14 mouse cellular contexts compared by ENCODE assay signal in genomic region chr7:131556116-131556515, GRCm38 (mm10). TPM values are rescaled to one million over a fixed set of nuclear protein-coding genes. Genes with fewer than 3 reads are reported as not detected.
DNase-seq lines count a peak whose midpoint lies in the region; ATAC-seq lines count a peak whose summit lies in the region.
"Had no signal": no experiment of that assay in that cellular context is flagged by ENCODE, and none has a peak within 500 bp of the region (broad histone marks: within the 10 kb centered on the region; RNA-seq: fewer than 3 reads in every experiment).

No protein-coding gene starts in this region.

- H3K4me2 ChIP-seq in midbrain, embryonic 13.5 days (replicated peaks), result no peak overlapping the region
- peak overlapping the region; percentile 45 for H3K4me2 ChIP-seq in intestine, embryonic 15.5 days (replicated peaks)
- peak overlapping the region; percentile 40; the same call in 1 of the 2 replicates for H3K4me2 ChIP-seq in stomach, embryonic 16.5 days (ENCODE audit: low read depth, low read length)

- H3K4me3 ChIP-seq in heart, embryonic 10.5 days, result peak overlapping the region; percentile 19; the same call in 1 of the 2 replicates
- 0 out of 2 replicates have a peak overlapping the region, but pooled peaks have one; percentile 23 for H3K4me3 ChIP-seq in midbrain, embryonic 13.5 days (replicated peaks)
- H3K4me3 ChIP-seq in midbrain, embryonic 10.5 days, result no peak overlapping the region
- H3K4me3 ChIP-seq in intestine, embryonic 15.5 days (replicated peaks), result no peak overlapping the region
- peak overlapping the region; percentile 23; the same call in 1 of the 2 replicates for H3K4me3 ChIP-seq in stomach, embryonic 16.5 days (replicated peaks; ENCODE audit: low read length)

- 2% methylated on average over 9 of the region's 9 CpGs for WGBS in heart, embryonic 10.5 days
- 2% methylated on average over 9 of the region's 9 CpGs for WGBS in midbrain, embryonic 13.5 days
- 2% methylated on average over 9 of the region's 9 CpGs for WGBS in midbrain, embryonic 10.5 days
- 3% methylated on average over 9 of the region's 9 CpGs for WGBS in intestine, embryonic 15.5 days
- 3% methylated on average over 9 of the region's 9 CpGs for WGBS in stomach, embryonic 16.5 days

- ATAC-seq in midbrain, embryonic 13.5 days, result no peak
- no peak for ATAC-seq in intestine, embryonic 15.5 days
- ATAC-seq in stomach, embryonic 16.5 days (ENCODE audit: insufficient read depth, low FRiP score), result no peak
- ATAC-seq: forebrain, embryonic 16.5 days had no signal

- peaks cover 33% of the 10 kb centered on the region for H3K4me1 ChIP-seq in heart, embryonic 10.5 days
- peaks cover 32% of the 10 kb centered on the region for H3K4me1 ChIP-seq in midbrain, embryonic 13.5 days (replicated peaks)
- H3K4me1 ChIP-seq in midbrain, embryonic 10.5 days, result peaks cover 50% of the 10 kb centered on the region
- peaks cover 26% of the 10 kb centered on the region for H3K4me1 ChIP-seq in intestine, embryonic 15.5 days (replicated peaks)
- peaks cover 19% of the 10 kb centered on the region for H3K4me1 ChIP-seq in stomach, embryonic 16.5 days (ENCODE audit: control insufficient read depth, insufficient read depth, low read length)

- no peak for DNase-seq in heart, embryonic 10.5 days (ENCODE audit: low spot score)
- no peak for DNase-seq in heart, postnatal 25 days (ENCODE audit: low spot score)
- no peak for DNase-seq in midbrain, embryonic 10.5 days (ENCODE audit: low spot score)
- DNase-seq in frontal cortex, postnatal 14 days (ENCODE audit: low spot score in 2 of 2), result no peak
- no peak for DNase-seq in kidney, adult 18-20 months

- intact Hi-C loops in heart, postnatal 25 days (cut with DNase I), result loop anchor here (5.0 to 10.0 kb wide), 2 partner anchors 194 to 999 kb away; partner anchors contain the start of gene 2310057M21Rik

- no peaks in the 10 kb centered on the region for H3K9me3 ChIP-seq in heart, embryonic 10.5 days
- no peaks in the 10 kb centered on the region for H3K9me3 ChIP-seq in midbrain, embryonic 13.5 days
- H3K9me3 ChIP-seq in midbrain, embryonic 10.5 days (replicated peaks), result no peaks in the 10 kb centered on the region
- no peaks in the 10 kb centered on the region for H3K9me3 ChIP-seq in intestine, embryonic 15.5 days
- H3K9me3 ChIP-seq in stomach, embryonic 16.5 days (replicated peaks; ENCODE audit: control insufficient read depth, low read length), result no peaks in the 10 kb centered on the region
- H3K9me3 ChIP-seq: stomach, embryonic 15.5 days had no signal

- peaks cover 83% of the 10 kb centered on the region for H3K27me3 ChIP-seq in heart, embryonic 10.5 days (ENCODE audit: insufficient read depth, poor library complexity, severe bottlenecking)
- peaks cover 84% of the 10 kb centered on the region for H3K27me3 ChIP-seq in midbrain, embryonic 13.5 days
- peaks cover 86% of the 10 kb centered on the region for H3K27me3 ChIP-seq in midbrain, embryonic 10.5 days (ENCODE audit: low read depth, poor library complexity, severe bottlenecking)
- H3K27me3 ChIP-seq in intestine, embryonic 15.5 days (replicated peaks), result peaks cover 66% of the 10 kb centered on the region
- H3K27me3 ChIP-seq in stomach, embryonic 16.5 days (ENCODE audit: control insufficient read depth, insufficient read depth, low read length), result peaks cover 64% of the 10 kb centered on the region

- H3K27ac ChIP-seq in heart, embryonic 10.5 days, result no peak overlapping the region
- H3K27ac ChIP-seq in midbrain, embryonic 13.5 days, result no peak overlapping the region
- no peak overlapping the region for H3K27ac ChIP-seq in midbrain, embryonic 10.5 days (replicated peaks)
- no peak overlapping the region for H3K27ac ChIP-seq in intestine, embryonic 15.5 days
- H3K27ac ChIP-seq in stomach, embryonic 16.5 days (ENCODE audit: low read length), result no peak overlapping the region
- H3K27ac ChIP-seq: stomach, embryonic 15.5 days had no signal

- no peak overlapping the region for H3K9ac ChIP-seq in midbrain, embryonic 13.5 days (replicated peaks)
- H3K9ac ChIP-seq in intestine, embryonic 15.5 days, result no peak overlapping the region
- no peak overlapping the region for H3K9ac ChIP-seq in stomach, embryonic 16.5 days (ENCODE audit: low read length)
- H3K9ac ChIP-seq: stomach, embryonic 15.5 days had no signal

- H3K36me3 ChIP-seq in heart, embryonic 10.5 days, result no peaks in the 10 kb centered on the region
- H3K36me3 ChIP-seq in midbrain, embryonic 13.5 days, result no peaks in the 10 kb centered on the region
- no peaks in the 10 kb centered on the region for H3K36me3 ChIP-seq in midbrain, embryonic 10.5 days
- no peaks in the 10 kb centered on the region for H3K36me3 ChIP-seq in intestine, embryonic 15.5 days
- H3K36me3 ChIP-seq in stomach, embryonic 16.5 days (ENCODE audit: control insufficient read depth, insufficient read depth, low read length), result no peaks in the 10 kb centered on the region
- H3K36me3 ChIP-seq: stomach, embryonic 15.5 days had no signal

RNA-seq across cellular contexts. Expression of gene Bub3, which starts 3.9 kb away (rescaled TPM):
- polyA plus RNA-seq in heart, embryonic 10.5 days (2016; fragmentation: Nextera tagmentation; extraction: Ambion mirVana), result 182 and 235 TPM in 2 replicates
- 10 to 100 TPM; 32.5 to 32.8 TPM for total RNA-seq in heart, postnatal 25 days (2021)
- polyA plus RNA-seq in midbrain, embryonic 13.5 days (2015; fragmentation: Nextera tagmentation; extraction: Ambion mirVana), result 206 and 224 TPM in 2 replicates
- 323 and 340 TPM in 2 replicates for polyA plus RNA-seq in midbrain, embryonic 10.5 days (2016; fragmentation: Nextera tagmentation; extraction: Ambion mirVana)
- polyA plus RNA-seq in intestine, embryonic 15.5 days (2015; fragmentation: Nextera tagmentation; extraction: Ambion mirVana), result 187 and 188 TPM in 2 replicates
- 178 and 184 TPM in 2 replicates for polyA plus RNA-seq in stomach, embryonic 16.5 days (2015; fragmentation: Nextera tagmentation; extraction: Ambion mirVana)

RNA-seq across cellular contexts. Expression of gene Hmx2, which starts 7.5 kb away (rescaled TPM):
- not detected in 2 replicates for polyA plus RNA-seq in heart, embryonic 10.5 days (2016; fragmentation: Nextera tagmentation; extraction: Ambion mirVana)
- total RNA-seq in heart, postnatal 25 days (2021), result not detected
- polyA plus RNA-seq in midbrain, embryonic 13.5 days (2015; fragmentation: Nextera tagmentation; extraction: Ambion mirVana), result 1.4 and 1.6 TPM in 2 replicates
- polyA plus RNA-seq in midbrain, embryonic 10.5 days (2016; fragmentation: Nextera tagmentation; extraction: Ambion mirVana), result 0.07 TPM in 2 replicates
- polyA plus RNA-seq in intestine, embryonic 15.5 days (2015; fragmentation: Nextera tagmentation; extraction: Ambion mirVana), result 0.97 and 1.1 TPM in 2 replicates
- 0.66 and 0.76 TPM in 2 replicates for polyA plus RNA-seq in stomach, embryonic 16.5 days (2015; fragmentation: Nextera tagmentation; extraction: Ambion mirVana)
- total RNA-seq: common myeloid progenitor, adult 5-6 weeks; left cerebral cortex, postnatal 25 days had no signal
- polyA plus RNA-seq: heart, embryonic 16.5 days; lung, embryonic 16.5 days had no signal

RNA-seq across cellular contexts. Expression of gene Hmx3, which starts 13.4 kb away (rescaled TPM):
- 0.09 TPM in 1 of 2 replicates, not detected in the other for polyA plus RNA-seq in heart, embryonic 10.5 days (2016; fragmentation: Nextera tagmentation; extraction: Ambion mirVana)
- total RNA-seq in heart, postnatal 25 days (2021), result not detected
- 0.50 and 0.99 TPM in 2 replicates for polyA plus RNA-seq in midbrain, embryonic 13.5 days (2015; fragmentation: Nextera tagmentation; extraction: Ambion mirVana)
- polyA plus RNA-seq in midbrain, embryonic 10.5 days (2016; fragmentation: Nextera tagmentation; extraction: Ambion mirVana), result not detected in 2 replicates
- polyA plus RNA-seq in intestine, embryonic 15.5 days (2015; fragmentation: Nextera tagmentation; extraction: Ambion mirVana), result 1.3 and 1.9 TPM in 2 replicates
- 0.15 and 0.32 TPM in 2 replicates for polyA plus RNA-seq in stomach, embryonic 16.5 days (2015; fragmentation: Nextera tagmentation; extraction: Ambion mirVana)
- total RNA-seq: common myeloid progenitor, adult 5-6 weeks; left cerebral cortex, postnatal 25 days had no signal
- polyA plus RNA-seq: lung, embryonic 16.5 days had no signal

Comparison
In these comparisons a context has a peak if more than half of its experiments do, and no peak if none do; other contexts are left out.
1. H3K4me3 ChIP-seq: peak in heart, embryonic 10.5 days (single experiment), midbrain, embryonic 13.5 days (single experiment) and stomach, embryonic 16.5 days (single experiment); none in midbrain, embryonic 10.5 days (single experiment) and intestine, embryonic 15.5 days (single experiment).